Mouse (Mus musculus) embryo, embryonic 11 days (tissue): Measurements from ENCODE around the gene Mkln1.
"Not testable (repeated sequence)": the region's sequence is repeated elsewhere in the genome, so short reads cannot be mapped to it uniquely, and the experiment has no call there.

Experiments
- DNase-seq: peaks from one replicate; pipeline ENCODE4 v3.0.0-alpha.2; 2015

Mkln1 gene

DNA sequence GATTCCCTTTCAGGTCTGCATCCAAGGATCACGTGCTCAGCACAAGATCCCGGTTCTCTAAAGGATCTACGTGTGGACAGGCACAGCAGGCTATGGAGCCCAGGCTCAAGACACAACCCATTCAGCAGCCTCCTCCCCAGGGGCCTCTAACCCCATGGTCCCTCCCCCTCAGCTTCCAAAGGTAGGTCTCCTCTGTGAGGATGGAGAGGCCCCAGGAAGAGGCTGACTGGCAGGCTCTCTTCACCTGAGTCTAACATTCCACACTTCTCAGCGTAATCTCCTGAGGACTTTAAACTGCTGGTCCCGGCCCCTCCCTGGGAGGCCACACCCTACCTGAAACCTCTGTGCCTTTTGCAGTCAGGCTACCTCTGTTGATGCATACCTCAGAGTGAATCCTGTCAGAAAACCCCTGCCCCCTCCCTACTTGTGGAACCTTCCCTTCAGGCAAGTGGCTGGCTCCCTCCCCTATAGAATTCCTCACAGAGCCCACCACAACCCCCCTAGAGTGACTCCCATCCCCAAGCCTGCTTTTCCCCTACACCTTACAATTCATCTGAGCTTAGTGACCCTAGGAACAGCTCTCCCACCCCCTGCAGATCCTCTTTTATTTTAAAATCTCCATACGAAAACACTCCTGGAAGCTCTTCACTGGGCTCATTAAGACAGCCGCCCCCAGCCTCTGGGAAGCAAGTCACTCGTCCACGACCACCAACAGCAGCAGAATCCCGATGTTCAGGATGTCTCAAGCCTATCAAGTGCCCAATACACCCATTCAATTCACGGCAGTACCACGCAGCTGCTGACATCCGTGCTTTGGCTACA, 161.8 kb downstream of the Mkln1 start:
- DNase-seq = peak; percentile 14

GRCm38 (mm10) chr6:31561948-31562347, 163.4 kb downstream of the Mkln1 start:
- DNase-seq = not testable (repeated sequence)

- DNase-seq = peak; percentile 17
Measured at GRCm38 (mm10) chr6:31562371-31563080, 164.0 kb downstream of the Mkln1 start.

- DNase-seq = peak; percentile 92
Measured at GRCm38 (mm10) chr6:31563235-31564181, 165.0 kb downstream of the Mkln1 start, which contains the start of gene Podxl. Gene Podxl, minus strand, starts transcription at chr6:31563981.

DNA sequence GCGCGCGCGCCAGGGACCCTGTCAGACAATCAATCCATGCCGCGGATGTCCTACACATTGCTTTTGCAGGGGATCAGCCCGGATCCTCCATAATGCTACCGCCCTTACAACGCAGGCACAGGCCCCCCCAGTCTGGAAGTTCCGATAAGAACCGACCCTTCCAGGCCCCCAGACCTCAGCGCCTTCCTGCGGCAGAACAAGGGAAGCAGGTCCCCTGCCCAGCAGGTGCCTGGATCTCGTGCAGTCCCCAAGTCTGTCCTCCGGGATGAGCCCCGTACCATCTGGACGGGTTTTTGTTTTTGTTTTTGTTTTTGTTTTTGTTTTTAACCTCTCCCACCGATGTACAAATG, 165.6 kb downstream of the Mkln1 start:
- no peak for DNase-seq

GRCm38 (mm10) chr6:31564901-31565391, 166.4 kb downstream of the Mkln1 start:
- DNase-seq = peak; percentile 68
